Mouse (Mus musculus): ENCODE data around the gene Gm3383. TPM values are rescaled to one million over a fixed set of nuclear protein-coding genes. Genes with fewer than 3 reads are reported as not detected.

Gm3383 gene
- 10.3 and 15.1 TPM in 2 replicates for polyA plus RNA-seq (2012; rRNA removed)

GRCm38 (mm10) chr14:5807882-5808281, at the start of gene Gm3383:
Gene Gm3383 (minus strand): TSS chr14:5807982.

GRCm38 (mm10) chr14:5830229-5830628, 22.4 kb upstream of the Gm3383 start, which contains the start of gene Gm3424:
Gene Gm3424 (minus strand): TSS chr14:5830329.

GRCm38 (mm10) chr14:5741477-5741876, 66.3 kb downstream of the Gm3383 start, which contains the start of gene Gm3373:
Gene Gm3373 (minus strand): TSS chr14:5741577.

GRCm38 (mm10) chr14:5687357-5687756, 120.4 kb downstream of the Gm3383 start, which contains the start of gene Gm9603:
Gene Gm9603 (minus strand): TSS chr14:5687457.

GRCm38 (mm10) chr14:5632928-5633327, 174.9 kb downstream of the Gm3383 start, which contains the start of gene Gm8265:
Gene Gm8265 (minus strand): TSS chr14:5633028.

Other genes starting within 250 kb of the Gm3383 start
- not detected in 2 replicates for gene Gm8265, start 175.0 kb downstream of the Gm3383 start, polyA plus RNA-seq (2012; rRNA removed)
- not detected in 2 replicates for gene Gm9603, start 120.5 kb downstream of the Gm3383 start, polyA plus RNA-seq (2012; rRNA removed)
- gene Gm3373, start 66.4 kb downstream of the Gm3383 start, polyA plus RNA-seq (2012; rRNA removed): 2.7 and 3.2 TPM in 2 replicates
- not detected in 2 replicates for gene Gm3424, start 22.3 kb upstream of the Gm3383 start, polyA plus RNA-seq (2012; rRNA removed)
- gene Gm8237, start 72.4 kb upstream of the Gm3383 start, polyA plus RNA-seq (2012; rRNA removed): 0.96 and 1.0 TPM in 2 replicates
- gene Gm3248, start 153.8 kb upstream of the Gm3383 start, polyA plus RNA-seq (2012; rRNA removed): 3.5 and 4.1 TPM in 2 replicates
- gene Gm3453, start 171.2 kb upstream of the Gm3383 start, polyA plus RNA-seq (2012; rRNA removed): not detected in 2 replicates